Mouse (Mus musculus): ENCODE results near the gene Golt1b. TPM values are rescaled to one million over a fixed set of nuclear protein-coding genes. Genes with fewer than 3 reads are reported as not detected.

Golt1b gene
- total and polyA plus RNA-seq, 2 experiments from 2014 or later, result 36.4 to 62.2 TPM

DNA sequence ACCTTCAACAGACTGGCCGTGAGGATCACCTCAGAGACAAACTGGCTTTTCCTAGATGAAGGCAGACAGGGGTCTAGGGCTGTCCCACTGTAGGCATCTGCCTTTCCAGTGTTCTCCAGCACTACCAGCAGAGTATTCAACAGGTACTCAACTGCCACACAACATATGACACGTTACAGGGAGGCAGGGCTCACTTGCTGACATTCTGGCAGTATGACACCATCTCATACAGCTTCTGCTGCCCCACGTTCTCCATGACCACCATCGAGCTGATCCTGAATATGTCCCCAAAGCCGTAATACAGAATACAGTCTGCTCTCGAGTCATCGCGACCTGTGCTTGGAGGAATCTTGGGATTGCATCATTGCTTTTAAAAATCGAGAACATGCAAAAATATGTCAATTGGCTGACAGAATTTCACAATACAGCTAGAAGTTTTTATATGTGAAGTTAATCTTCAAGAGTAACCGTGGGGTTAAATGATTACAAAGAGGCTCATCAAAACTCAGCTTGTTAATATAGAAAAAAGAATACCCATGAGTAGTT lies 20.5 kb upstream of the Golt1b start:
- ATAC-seq, result no peak
- Histone ChIP-seq H3K9ac (replicated peaks; ENCODE audit: low read length) (no peak overlapping the region), H3K9me3 (ENCODE audit: low read length) (no peaks in the 10 kb centered on the region), H3K4me2 (ENCODE audit: low read depth, low read length) (no peak overlapping the region), H3K4me1 (ENCODE audit: insufficient read depth, low read length) (no peaks in the 10 kb centered on the region), H3K27ac (no peak overlapping the region), H3K4me3 (ENCODE audit: low read length) (no peak overlapping the region), H3K36me3 (ENCODE audit: insufficient read depth, low read length) (peaks cover 25% of the 10 kb centered on the region; the same call in 1 of the 2 replicates), H3K27me3 (ENCODE audit: insufficient read depth, low read length) (no peaks in the 10 kb centered on the region)
- TF ChIP-seq CTCF (IDR thresholded peaks at IDR 0.05; ENCODE audit: low read depth), result no peak
- no peak for DNase-seq (ENCODE audit: low spot score)
- WGBS, result 93% methylated on average over 10 of the region's 10 CpGs

DNA sequence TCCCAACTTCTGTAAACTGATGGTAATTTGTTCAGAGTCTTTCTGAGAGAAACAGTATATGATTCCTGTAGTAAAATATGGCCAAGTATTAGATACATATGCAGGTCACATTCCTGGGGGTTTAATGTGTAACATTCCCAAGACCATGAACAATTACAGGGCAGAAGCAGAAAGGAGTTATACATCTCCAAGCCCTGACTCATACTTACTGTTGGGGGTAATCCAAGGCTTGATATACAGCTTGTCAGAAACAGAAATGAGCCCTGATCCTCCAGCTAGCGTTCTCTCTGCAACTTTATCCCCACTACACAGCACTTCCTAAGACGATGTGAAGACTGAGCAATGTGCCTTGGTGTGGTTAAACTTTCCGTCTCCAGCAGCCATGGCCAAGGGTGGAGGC lies 19.5 kb upstream of the Golt1b start:
- Histone ChIP-seq H3K36me3 (ENCODE audit: insufficient read depth, low read length) (peaks cover 28% of the 10 kb centered on the region; the same call in 1 of the 2 replicates), H3K4me3 (ENCODE audit: low read length) (no peak overlapping the region), H3K27me3 (ENCODE audit: insufficient read depth, low read length) (no peaks in the 10 kb centered on the region), H3K9me3 (ENCODE audit: low read length) (no peaks in the 10 kb centered on the region), H3K27ac (no peak overlapping the region), H3K4me1 (ENCODE audit: insufficient read depth, low read length) (no peaks in the 10 kb centered on the region), H3K4me2 (ENCODE audit: low read depth, low read length) (no peak overlapping the region), H3K9ac (replicated peaks; ENCODE audit: low read length) (no peak overlapping the region)
- WGBS, result 94% methylated on average over 3 of the region's 3 CpGs
- ATAC-seq (no peak), DNase-seq (ENCODE audit: low spot score) (no peak)
- TF ChIP-seq CTCF (IDR thresholded peaks at IDR 0.05; ENCODE audit: low read depth), result no peak

DNA sequence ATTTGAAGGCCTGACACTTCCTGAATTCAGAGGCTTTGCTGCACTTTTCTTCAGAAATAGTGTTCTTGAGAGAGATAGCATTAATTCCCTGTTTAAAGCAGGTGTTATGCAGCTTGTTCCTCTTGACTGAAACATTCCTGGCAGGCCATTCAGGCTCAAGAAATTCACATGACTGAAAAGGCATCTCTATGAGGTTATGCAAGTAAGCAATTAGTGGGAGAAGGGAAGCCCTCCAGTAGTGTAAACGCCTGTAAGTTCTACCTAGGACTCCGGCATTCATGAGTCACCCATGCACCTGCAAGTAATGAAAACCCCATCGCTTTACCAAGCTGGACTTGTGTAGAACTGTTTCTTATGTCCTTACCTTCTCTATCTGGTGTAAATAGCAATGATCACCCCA lies 17.5 kb upstream of the Golt1b start:
- no peaks in the 10 kb centered on the region for H3K4me1 ChIP-seq (ENCODE audit: insufficient read depth, low read length)
- no peak overlapping the region for H3K9ac ChIP-seq (replicated peaks; ENCODE audit: low read length)
- H3K4me3 ChIP-seq (ENCODE audit: low read length), result no peak overlapping the region
- H3K27ac ChIP-seq, result no peak overlapping the region
- no peak overlapping the region for H3K4me2 ChIP-seq (ENCODE audit: low read depth, low read length)
- no peaks in the 10 kb centered on the region for H3K27me3 ChIP-seq (ENCODE audit: insufficient read depth, low read length)
- DNase-seq (ENCODE audit: low spot score) (no peak), ATAC-seq (no peak)
- peaks cover 24% of the 10 kb centered on the region; the same call in 1 of the 2 replicates for H3K36me3 ChIP-seq (ENCODE audit: insufficient read depth, low read length)
- no peaks in the 10 kb centered on the region for H3K9me3 ChIP-seq (ENCODE audit: low read length)
- 87% methylated on average over 3 of the region's 3 CpGs for WGBS
- no peak for TF ChIP-seq CTCF (IDR thresholded peaks at IDR 0.05; ENCODE audit: low read depth)

DNA sequence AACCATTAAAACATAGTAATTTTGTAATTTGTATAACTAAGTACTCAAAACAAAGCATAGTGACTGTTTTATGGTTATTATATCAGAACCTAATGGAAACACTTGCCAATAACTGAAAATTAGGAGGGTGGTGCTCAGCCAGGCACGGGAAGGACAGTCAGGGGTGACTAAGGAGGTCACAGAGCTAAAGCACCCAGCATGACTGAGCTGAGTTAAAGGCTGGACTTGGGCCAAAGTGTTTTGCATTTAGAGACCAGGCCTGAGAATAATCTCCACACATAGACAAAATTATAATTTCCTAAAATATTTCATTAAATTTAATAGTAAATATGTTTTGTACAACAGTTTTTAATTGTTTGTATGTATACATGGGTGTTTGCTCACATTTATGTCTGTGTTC lies 9.9 kb upstream of the Golt1b start:
- ATAC-seq (no peak), DNase-seq (ENCODE audit: low spot score) (no peak)
- WGBS, result 38% methylated on average over 1 of the region's 1 CpGs
- Histone ChIP-seq H3K4me3 (ENCODE audit: low read length) (no peak overlapping the region), H3K9me3 (ENCODE audit: low read length) (no peaks in the 10 kb centered on the region), H3K36me3 (ENCODE audit: insufficient read depth, low read length) (peaks cover 25% of the 10 kb centered on the region), H3K27ac (no peak overlapping the region), H3K9ac (replicated peaks; ENCODE audit: low read length) (no peak overlapping the region), H3K27me3 (ENCODE audit: insufficient read depth, low read length) (no peaks in the 10 kb centered on the region), H3K4me2 (ENCODE audit: low read depth, low read length) (no peak overlapping the region), H3K4me1 (ENCODE audit: insufficient read depth, low read length) (no peaks in the 10 kb centered on the region)
- TF ChIP-seq CTCF (IDR thresholded peaks at IDR 0.05; ENCODE audit: low read depth), result no peak

DNA sequence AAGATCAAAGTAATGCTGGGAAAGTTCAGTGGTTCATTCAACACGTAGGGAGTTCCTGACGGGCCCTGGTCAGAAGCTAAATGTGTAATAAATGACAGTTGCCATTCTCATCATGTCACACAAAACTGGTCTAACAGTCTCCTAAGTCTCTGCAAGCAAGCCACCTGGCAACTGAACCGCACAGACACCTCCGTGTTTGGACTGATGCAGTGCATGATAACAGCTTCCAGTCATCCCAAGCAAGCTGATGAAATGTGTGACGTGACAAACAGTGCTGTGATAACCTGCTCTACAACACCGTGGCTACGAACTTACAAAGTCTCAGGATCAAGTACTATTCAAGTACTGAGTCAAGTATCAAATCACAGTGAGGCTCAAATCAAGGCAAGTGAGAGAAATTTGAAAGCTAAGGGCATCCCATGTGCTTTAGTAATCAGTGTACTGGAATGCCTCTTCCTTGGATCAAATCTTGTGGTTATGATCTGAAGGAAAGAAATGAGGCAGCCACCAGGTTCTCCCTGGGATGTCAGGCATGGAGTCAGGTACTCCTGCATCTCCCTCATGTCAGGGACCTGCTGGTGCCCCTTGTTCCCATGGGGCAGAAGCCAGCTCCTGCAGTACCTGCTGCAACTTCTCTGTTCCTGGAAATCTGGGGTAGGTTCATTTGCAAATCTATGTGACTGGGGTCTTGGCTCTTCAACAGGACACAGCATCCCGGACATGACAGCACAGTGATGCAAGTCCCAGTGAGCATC lies 8.3 kb upstream of the Golt1b start:
- DNase-seq (ENCODE audit: low spot score) (no peak), ATAC-seq (no peak)
- 92% methylated on average over 8 of the region's 8 CpGs for WGBS
- Histone ChIP-seq H3K4me2 (ENCODE audit: low read depth, low read length) (no peak overlapping the region), H3K9me3 (ENCODE audit: low read length) (no peaks in the 10 kb centered on the region), H3K27me3 (ENCODE audit: insufficient read depth, low read length) (no peaks in the 10 kb centered on the region), H3K4me1 (ENCODE audit: insufficient read depth, low read length) (no peaks in the 10 kb centered on the region), H3K9ac (replicated peaks; ENCODE audit: low read length) (no peak overlapping the region), H3K36me3 (ENCODE audit: insufficient read depth, low read length) (peaks cover 22% of the 10 kb centered on the region), H3K4me3 (ENCODE audit: low read length) (no peak overlapping the region), H3K27ac (no peak overlapping the region)
- TF ChIP-seq CTCF (IDR thresholded peaks at IDR 0.05; ENCODE audit: low read depth), result no peak

DNA sequence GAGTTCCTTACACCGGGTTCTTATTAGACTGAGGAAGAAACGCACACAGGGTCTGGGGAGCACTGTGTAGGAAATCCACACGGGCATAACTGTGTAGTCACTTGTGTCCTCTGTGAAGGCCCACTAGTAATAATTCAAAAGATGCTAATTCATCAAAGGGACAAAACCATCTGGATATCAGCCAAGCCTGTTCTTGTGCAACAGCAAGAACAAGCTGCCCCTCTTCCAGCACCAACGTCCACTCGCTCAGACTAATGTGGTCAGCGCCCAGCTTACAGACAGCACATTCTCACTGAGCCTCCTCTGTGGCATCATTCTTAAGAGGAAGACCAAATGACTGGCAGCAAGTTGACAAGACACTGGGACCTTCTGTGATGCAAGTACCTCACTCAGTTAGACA lies 7.1 kb upstream of the Golt1b start:
- Histone ChIP-seq H3K4me3 (ENCODE audit: low read length) (no peak overlapping the region), H3K9me3 (ENCODE audit: low read length) (no peaks in the 10 kb centered on the region), H3K9ac (replicated peaks; ENCODE audit: low read length) (no peak overlapping the region), H3K4me2 (ENCODE audit: low read depth, low read length) (no peak overlapping the region), H3K27me3 (ENCODE audit: insufficient read depth, low read length) (no peaks in the 10 kb centered on the region), H3K36me3 (ENCODE audit: insufficient read depth, low read length) (peaks cover 16% of the 10 kb centered on the region), H3K27ac (no peak overlapping the region), H3K4me1 (ENCODE audit: insufficient read depth, low read length) (no peaks in the 10 kb centered on the region)
- no peak for ATAC-seq
- no peak for DNase-seq (ENCODE audit: low spot score)
- no peak for TF ChIP-seq CTCF (IDR thresholded peaks at IDR 0.05; ENCODE audit: low read depth)
- WGBS, result 82% methylated on average over 6 of the region's 6 CpGs

DNA sequence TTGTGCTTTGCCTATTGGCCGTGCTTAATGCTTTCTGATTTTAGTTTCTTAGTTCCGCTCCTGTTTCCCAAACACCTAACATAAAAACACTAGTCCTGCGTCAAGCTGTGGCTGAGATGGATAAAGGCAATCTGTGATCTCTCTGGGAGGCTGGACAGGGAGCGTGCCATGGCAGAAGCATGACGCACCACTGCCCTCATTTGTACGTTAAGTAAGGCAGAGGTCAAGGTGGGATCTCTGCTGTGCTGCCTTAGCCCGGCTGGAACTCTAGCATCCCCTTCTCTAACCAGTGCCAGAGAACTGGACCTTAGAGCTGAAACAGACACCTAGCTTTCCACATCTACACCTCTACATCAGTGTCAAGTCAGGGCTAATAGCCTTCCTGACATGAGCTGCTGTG lies 5.4 kb upstream of the Golt1b start:
- Histone ChIP-seq H3K36me3 (ENCODE audit: insufficient read depth, low read length) (peaks cover 5% of the 10 kb centered on the region), H3K4me3 (ENCODE audit: low read length) (no peak overlapping the region), H3K27me3 (ENCODE audit: insufficient read depth, low read length) (no peaks in the 10 kb centered on the region), H3K9me3 (ENCODE audit: low read length) (no peaks in the 10 kb centered on the region), H3K9ac (replicated peaks; ENCODE audit: low read length) (no peak overlapping the region), H3K4me1 (ENCODE audit: insufficient read depth, low read length) (0 out of 2 replicates have a peak, but pooled peaks cover 3% of the 10 kb centered on the region), H3K27ac (no peak overlapping the region), H3K4me2 (ENCODE audit: low read depth, low read length) (no peak overlapping the region)
- no peak for TF ChIP-seq CTCF (IDR thresholded peaks at IDR 0.05; ENCODE audit: low read depth)
- DNase-seq (ENCODE audit: low spot score) (no peak), ATAC-seq (no peak)
- WGBS, result 94% methylated on average over 7 of the region's 7 CpGs
